Mouse (Mus musculus) C2C12 (cell line): ENCODE results near the gene Mipep.

Experiments
- CEBPB ChIP-seq: IDR thresholded peaks from one replicate; pipeline ENCODE4 v1.6.1; 2011; ENCODE audit warnings: low read depth, mild to moderate bottlenecking, control low read depth, moderate library complexity
- CTCF ChIP-seq: IDR thresholded peaks from one replicate; pipeline ENCODE4 v1.5.1; 2011; ENCODE audit not compliant: control insufficient read depth, insufficient read depth, insufficient read length
- FOSL1 ChIP-seq: IDR thresholded peaks from one replicate; pipeline ENCODE4 v1.8.0; 2011; ENCODE audit warnings: mild to moderate bottlenecking, low read length; ENCODE audit not compliant: poor library complexity, insufficient read depth, severe bottlenecking
- MAX ChIP-seq: IDR thresholded peaks from one replicate; pipeline ENCODE4 v1.6.1; 2011; ENCODE audit warnings: mild to moderate bottlenecking, control low read depth
- MYOD1 ChIP-seq: IDR thresholded peaks from one replicate; pipeline ENCODE4 v1.6.1; 2011; ENCODE audit warnings: low read depth; ENCODE audit not compliant: control insufficient read depth, insufficient read length
- MYOG ChIP-seq: IDR thresholded peaks from one replicate; pipeline ENCODE4 v1.6.1; 2011; ENCODE audit not compliant: control insufficient read depth, insufficient read length; ENCODE audit errors: extremely low read depth
- USF1 ChIP-seq: IDR thresholded peaks from one replicate; pipeline ENCODE4 v1.6.1; 2011; ENCODE audit warnings: low read depth, mild to moderate bottlenecking, control low read depth, moderate library complexity

DNA sequence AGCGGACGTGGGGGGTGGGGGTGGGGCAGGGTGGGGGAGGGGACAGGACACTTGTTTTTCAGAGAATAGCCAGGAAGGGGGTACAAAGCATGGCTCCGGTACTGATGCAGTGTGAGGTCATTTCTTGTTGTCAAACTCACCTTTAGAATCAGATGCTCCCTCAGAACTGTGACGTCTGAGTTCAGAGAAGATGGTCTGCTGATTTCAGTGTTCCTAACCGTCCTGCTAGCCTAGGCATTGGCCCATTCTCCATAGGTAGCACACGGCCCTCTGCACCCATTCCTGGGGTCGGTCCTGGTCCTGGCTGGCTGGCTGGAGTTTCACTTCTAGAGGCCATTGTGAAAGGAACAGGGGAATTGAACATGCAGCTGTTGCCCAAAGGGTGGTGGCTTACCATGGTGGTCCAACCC is 47.2 kb upstream of the Mipep start:
- TF ChIP-seq CTCF (no peak), MYOG (no peak), USF1 (no peak), MAX (no peak), MYOD1 (no peak), CEBPB (no peak), FOSL1 (no peak)
